Mouse (Mus musculus): Measurements from ENCODE around the gene Nes.

- TF ChIP-seq CTCF (IDR thresholded peaks at IDR 0.05; ENCODE audit: low read depth) (no peak), EP300 (optimal IDR thresholded peaks at IDR 0.05) (no peak)
These were observed 2.9 kb downstream of the Nes start for GRCm38 (mm10) chr3:87973593-87974380.
